Mouse (Mus musculus): ENCODE measurements around the gene Kcnip4.

Gene Kcnip4

GRCm38 (mm10) chr5:49241708-49242107 is 283.0 kb downstream of the Kcnip4 start:
- no peak for DNase-seq

DNA sequence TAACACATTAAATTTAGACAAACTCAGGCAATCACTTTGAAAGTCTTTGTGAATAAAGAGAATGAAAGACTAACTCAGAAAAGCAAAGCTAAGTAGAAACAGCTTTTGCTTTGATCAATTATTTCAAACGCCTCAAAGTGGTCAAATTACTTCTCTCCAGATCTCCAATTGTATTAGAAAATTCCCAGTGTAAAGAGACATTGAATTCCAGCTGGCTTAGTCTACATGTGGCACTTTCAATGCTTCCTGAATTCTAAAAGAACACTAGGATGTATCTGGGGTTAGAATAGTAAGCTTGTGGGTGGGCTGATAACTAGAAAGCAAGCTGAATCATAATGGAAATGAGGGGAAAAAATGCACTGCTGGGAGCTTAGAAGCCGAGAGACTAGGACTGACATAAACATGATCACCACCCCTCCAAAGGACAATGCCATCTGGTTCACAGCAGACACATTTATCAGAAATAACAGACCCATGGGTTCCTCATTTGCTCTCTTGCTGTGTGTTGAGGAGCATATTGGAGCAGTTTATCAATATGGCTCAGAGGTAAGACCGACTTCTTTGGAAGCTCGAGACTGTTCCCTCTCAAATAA is 323.4 kb downstream of the Kcnip4 start:
- no peak for DNase-seq

- no peak for DNase-seq
These were observed 336.5 kb downstream of the Kcnip4 start for GRCm38 (mm10) chr5:49188236-49188635.

- no peak for DNase-seq
These were observed 374.4 kb downstream of the Kcnip4 start for GRCm38 (mm10) chr5:49150116-49150811.

- DNase-seq: no peak
These were observed 375.0 kb downstream of the Kcnip4 start for GRCm38 (mm10) chr5:49149684-49150083.

DNA sequence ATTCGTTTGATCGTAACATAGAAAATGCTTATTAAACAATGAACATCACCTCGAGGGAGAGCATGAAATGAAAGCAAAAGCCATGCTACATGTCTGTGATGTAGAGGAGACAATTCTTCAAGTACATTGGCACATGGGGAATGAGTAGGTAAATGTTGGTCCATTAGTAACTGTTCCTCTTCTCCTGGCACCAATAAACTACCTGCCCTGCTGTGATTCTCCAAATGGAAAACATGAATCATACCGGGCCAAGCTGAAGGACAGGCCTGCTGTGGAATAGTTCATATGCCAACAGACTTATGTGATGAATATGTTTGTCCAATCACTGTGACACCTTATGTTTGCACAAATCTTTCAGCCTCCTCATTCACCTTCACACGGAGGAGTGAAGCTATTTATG is 429.3 kb downstream of the Kcnip4 start:
- no peak for DNase-seq

- no peak for DNase-seq
These were observed 429.8 kb downstream of the Kcnip4 start for GRCm38 (mm10) chr5:49094945-49095344.

DNA sequence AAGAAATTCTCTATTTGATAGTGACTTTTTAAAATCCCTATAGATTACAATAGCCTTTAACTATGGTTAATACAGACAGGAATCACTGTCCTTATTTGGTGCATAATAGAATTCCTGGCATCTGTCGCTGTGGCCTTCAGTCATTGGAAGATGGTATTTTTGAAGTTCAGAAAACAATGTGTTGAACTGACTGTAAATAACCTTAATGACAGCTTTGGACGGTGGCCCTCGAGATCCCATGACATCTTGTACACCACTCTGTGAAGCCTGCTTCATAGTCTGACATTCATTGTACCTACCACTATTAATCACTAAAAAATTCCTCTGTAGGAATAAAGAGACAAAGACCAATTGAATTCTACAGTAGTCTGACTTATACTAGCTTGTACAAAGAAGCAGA is 430.4 kb downstream of the Kcnip4 start:
- DNase-seq: no peak

GRCm38 (mm10) chr5:49090122-49090680 is 434.5 kb downstream of the Kcnip4 start:
- DNase-seq: peak in 1 of 2 experiments; percentile 13

DNA sequence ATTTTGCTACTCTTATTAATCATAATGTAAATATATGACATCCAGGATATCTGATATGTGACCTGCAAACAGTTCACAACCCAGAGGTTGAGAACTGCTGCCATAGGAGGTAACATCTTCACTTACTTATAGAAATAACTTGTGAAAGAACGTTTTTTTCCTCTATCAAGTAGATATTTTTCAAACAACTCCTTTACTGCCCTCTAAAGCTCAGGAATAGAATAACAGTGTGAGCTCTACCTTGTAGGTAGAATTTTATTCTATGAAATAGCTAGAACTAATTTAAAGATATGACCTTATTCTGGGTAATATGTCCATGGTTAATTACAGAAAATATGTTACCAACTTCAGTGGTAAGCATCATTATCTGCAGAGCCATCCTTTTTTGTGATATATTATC is 459.1 kb downstream of the Kcnip4 start:
- no peak for DNase-seq

DNA sequence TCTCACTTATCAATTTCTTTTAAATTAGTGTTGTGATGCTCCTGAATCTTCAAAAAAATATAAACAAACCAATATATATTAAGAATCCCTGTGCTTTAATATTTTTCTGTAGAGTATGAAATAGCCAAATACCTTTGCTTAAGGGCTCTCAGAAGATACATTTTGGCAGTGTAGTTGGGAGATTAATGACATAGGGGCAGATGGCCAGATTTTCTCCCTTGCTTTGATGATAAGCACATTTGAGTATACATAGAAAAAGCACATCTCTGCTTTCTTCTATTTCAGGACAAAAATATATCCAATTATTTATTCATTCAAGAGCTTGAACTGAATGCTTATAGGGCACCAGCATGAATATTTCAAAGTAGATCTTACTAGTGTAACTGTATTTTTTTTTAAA is 465.8 kb downstream of the Kcnip4 start:
- no peak for DNase-seq

- DNase-seq: no peak
These were observed 466.9 kb downstream of the Kcnip4 start for GRCm38 (mm10) chr5:49057636-49058340.

GRCm38 (mm10) chr5:49047960-49048359 is 476.7 kb downstream of the Kcnip4 start:
- DNase-seq: no peak

DNA sequence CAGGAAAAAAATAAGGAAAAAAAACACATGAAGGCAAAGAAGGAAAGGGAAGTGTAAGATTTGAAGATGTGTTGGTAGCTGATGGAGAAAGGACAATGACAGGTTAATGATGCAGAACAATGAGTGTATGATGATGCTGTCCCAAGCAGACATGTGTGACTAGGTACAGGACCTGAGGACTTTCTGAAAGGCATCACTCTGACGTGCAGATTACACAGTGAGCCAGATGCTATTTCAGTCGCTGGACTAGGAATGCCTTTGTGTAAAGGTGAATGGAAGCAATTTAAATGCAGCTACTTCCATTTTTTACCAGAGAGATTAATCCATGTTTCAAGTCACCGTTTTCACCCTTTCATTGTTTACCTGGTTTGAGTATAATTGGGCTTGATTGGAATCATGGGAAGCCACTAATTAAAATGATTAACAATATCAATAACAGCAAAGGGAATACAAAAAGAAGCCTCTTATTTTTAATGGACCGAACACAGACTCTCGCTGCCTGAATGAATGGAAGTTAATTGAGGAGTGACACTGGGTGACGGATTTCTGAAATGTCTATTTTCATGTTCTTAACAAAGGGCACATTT is 483.4 kb downstream of the Kcnip4 start:
- DNase-seq: no peak

GRCm38 (mm10) chr5:48997359-48997758 is 527.3 kb downstream of the Kcnip4 start:
- no peak for DNase-seq

DNA sequence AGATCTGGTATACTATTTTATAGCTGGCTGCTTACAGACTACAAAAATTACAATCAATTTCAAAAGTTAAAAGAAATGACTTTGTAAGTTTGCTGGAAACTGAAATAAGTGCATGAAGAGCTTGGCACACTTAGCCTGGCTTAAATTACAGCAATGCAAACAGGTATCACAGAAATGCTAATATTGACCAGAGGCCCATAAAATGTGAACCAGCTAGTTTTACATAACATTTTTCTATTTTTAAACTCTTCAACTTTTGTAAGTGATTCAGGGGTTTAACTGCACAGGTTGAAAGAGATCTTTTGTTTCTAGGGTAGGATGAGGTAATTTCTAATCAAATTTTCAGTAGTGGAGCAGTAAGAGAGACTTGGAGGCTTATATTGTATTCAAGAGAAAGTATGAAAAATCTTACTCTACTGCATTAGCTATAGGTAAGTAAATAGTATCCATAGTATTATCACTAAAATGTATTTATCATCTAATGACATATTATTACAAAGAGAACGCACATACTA is 535.5 kb downstream of the Kcnip4 start:
- no peak for DNase-seq

- no peak for DNase-seq
These were observed 582.2 kb downstream of the Kcnip4 start for GRCm38 (mm10) chr5:48942378-48943088.

DNA sequence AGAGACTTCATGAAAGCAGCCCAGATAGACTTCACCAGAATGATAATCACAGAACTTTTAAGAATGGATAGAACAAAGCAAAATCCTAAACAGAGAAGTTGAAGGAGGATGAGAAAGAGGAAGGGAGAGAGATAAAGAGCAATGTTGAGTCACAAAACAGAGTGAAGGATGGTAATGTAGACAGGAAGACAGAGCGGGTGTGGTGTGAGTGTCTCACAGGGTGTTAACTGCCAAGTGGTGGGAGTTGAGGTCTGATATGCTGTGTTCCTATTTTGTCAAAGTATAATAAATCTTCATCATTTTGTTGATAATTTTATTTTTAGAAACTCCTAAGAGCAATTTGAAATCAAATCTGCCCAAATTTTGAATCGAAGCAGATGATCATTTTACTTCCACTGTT is 592.8 kb downstream of the Kcnip4 start:
- no peak for DNase-seq

GRCm38 (mm10) chr5:48890216-48890615 is 634.5 kb downstream of the Kcnip4 start:
- no peak for DNase-seq

- DNase-seq: no peak
These were observed 635.1 kb downstream of the Kcnip4 start for GRCm38 (mm10) chr5:48889395-48890194.

- DNase-seq: no peak
These were observed 646.6 kb downstream of the Kcnip4 start for GRCm38 (mm10) chr5:48878081-48878480.

Measured in spleen, adult 18-20 months (tissue).